Mouse (Mus musculus): Measurements from ENCODE around the gene Mfrp.
"Not testable (repeated sequence)": the region's sequence is repeated elsewhere in the genome, so short reads cannot be mapped to it uniquely, and the experiment has no call there.

The Mfrp gene

GRCm38 (mm10) chr9:44106596-44106995, 5.1 kb downstream of the Mfrp start:
- no peak for DNase-seq

GRCm38 (mm10) chr9:44107110-44107509, 5.6 kb downstream of the Mfrp start, which contains the start of gene C1qtnf5:
Gene C1qtnf5, plus strand, starts transcription at chr9:44107245.
- peak; percentile 81 for DNase-seq

GRCm38 (mm10) chr9:44107557-44108179, 6.1 kb downstream of the Mfrp start:
- DNase-seq: no peak

GRCm38 (mm10) chr9:44108269-44109055, 6.9 kb downstream of the Mfrp start:
- DNase-seq: no peak

GRCm38 (mm10) chr9:44109360-44110095, 8.0 kb downstream of the Mfrp start:
- DNase-seq: peak; percentile 67

- DNase-seq: not testable (repeated sequence)
Measured at GRCm38 (mm10) chr9:44111909-44112308, 10.4 kb downstream of the Mfrp start.

GRCm38 (mm10) chr9:44113105-44113789, 11.7 kb downstream of the Mfrp start, which contains the start of the genes Gm49380 and Rnf26:
Gene Gm49380, minus strand, starts transcription at chr9:44113500.
Gene Rnf26, minus strand, starts transcription at chr9:44113517.
- peak; percentile 97 for DNase-seq

- DNase-seq: no peak
Measured at GRCm38 (mm10) chr9:44114453-44114852, 12.9 kb downstream of the Mfrp start.

- DNase-seq: no peak
Measured at GRCm38 (mm10) chr9:44115599-44115998, 14.1 kb downstream of the Mfrp start.

GRCm38 (mm10) chr9:44116182-44116581, 14.7 kb downstream of the Mfrp start:
- no peak for DNase-seq

- no peak for DNase-seq
Measured at GRCm38 (mm10) chr9:44119011-44119410, 17.5 kb downstream of the Mfrp start.

GRCm38 (mm10) chr9:44119948-44120465, 18.5 kb downstream of the Mfrp start:
- no peak for DNase-seq

- DNase-seq: no peak
Measured at GRCm38 (mm10) chr9:44124317-44124716, 22.8 kb downstream of the Mfrp start.

GRCm38 (mm10) chr9:44125026-44125425, 23.5 kb downstream of the Mfrp start:
- DNase-seq: no peak

- peak; percentile 83 for DNase-seq
Measured at GRCm38 (mm10) chr9:44125546-44126428, 24.3 kb downstream of the Mfrp start.

GRCm38 (mm10) chr9:44126746-44127145, 25.2 kb downstream of the Mfrp start:
- DNase-seq: no peak

GRCm38 (mm10) chr9:44127351-44127801, 25.8 kb downstream of the Mfrp start:
- DNase-seq: peak; percentile 56

GRCm38 (mm10) chr9:44129633-44130032, 28.1 kb downstream of the Mfrp start:
- DNase-seq: no peak

- DNase-seq: peak; percentile 81
Measured at GRCm38 (mm10) chr9:44130034-44130433, 28.5 kb downstream of the Mfrp start.

GRCm38 (mm10) chr9:44130581-44131275, 29.2 kb downstream of the Mfrp start:
- peak; percentile 26 for DNase-seq

GRCm38 (mm10) chr9:44131276-44131590, 29.7 kb downstream of the Mfrp start:
- no peak for DNase-seq
